Mouse (Mus musculus) regulatory T cell (primary cell): ENCODE results near the gene Olfr517.

Experiments
- in situ Hi-C: fragments of 300-600 bp; cut with MboI, MseI; formaldehyde crosslinking; loops from one replicate; pipeline ENCODE4 v1.15.1; 2025; ENCODE audit warnings: high pct_unique_total_duplicates

The Olfr517 gene

DNA sequence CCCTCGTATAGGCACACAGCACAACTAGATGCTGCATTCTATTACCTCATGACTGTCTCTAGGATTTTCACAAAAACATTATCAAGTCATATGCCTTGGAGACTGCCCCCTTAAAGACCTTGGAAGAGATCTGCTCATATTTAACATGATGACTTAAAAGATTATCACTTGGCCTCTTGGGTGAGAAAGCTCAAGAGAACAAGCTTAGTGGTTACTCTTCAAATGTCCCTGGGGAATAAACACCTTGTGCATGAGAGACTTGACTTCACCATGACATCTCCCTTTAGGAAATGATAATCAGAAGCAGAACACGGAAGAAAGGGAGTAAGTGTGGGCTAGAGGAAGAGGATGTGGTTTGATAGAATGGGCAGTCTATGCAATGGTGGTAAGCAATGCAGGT lies at the start of gene Olfr517:
Gene Olfr517, minus strand, starts transcription at position 101 of the 400 bp plus-strand sequence.
- in situ Hi-C loops: no loop called here

DNA sequence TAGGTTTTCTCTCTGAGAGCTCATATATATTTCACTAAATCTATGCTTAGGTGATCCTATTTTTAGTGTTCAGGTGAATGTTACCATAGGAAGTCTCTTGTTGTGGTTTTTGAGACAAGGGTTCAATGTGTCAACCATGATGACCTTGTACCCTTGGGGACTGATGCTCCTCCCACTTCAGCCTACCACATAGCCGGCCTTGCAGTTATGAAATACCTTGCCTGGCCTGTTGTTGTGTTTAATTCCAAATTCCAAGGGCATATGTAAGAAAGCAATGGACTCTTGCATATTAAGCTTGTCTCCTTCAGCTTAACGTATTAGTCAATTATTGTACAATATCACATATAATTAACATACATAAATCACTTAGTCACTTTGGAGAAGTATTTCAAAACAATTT lies 31.8 kb upstream of the Olfr517 start:
- in situ Hi-C loops: no loop called here

DNA sequence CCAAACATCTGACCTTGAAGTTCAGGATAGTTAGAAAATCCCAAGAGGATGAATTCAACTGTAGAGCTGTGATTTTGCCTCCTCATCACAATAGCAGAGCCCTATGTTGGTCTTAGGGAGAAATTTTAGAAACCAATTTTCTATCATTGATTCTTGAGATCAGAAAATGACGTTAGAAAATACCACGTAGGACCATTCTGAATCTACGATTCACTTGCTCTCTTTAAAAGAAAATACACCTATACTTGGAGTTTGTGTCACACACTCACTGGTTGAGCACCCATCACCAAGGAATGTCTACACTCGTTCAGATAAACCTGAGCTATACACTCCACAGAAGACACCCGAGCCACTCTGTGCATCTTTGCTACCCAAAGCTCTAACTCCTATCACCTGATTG lies 22.1 kb upstream of the Olfr517 start, which contains the start of gene Olfr519:
Gene Olfr519, minus strand, starts transcription at position 101 of the 400 bp plus-strand sequence.
- in situ Hi-C loops: no loop called here

DNA sequence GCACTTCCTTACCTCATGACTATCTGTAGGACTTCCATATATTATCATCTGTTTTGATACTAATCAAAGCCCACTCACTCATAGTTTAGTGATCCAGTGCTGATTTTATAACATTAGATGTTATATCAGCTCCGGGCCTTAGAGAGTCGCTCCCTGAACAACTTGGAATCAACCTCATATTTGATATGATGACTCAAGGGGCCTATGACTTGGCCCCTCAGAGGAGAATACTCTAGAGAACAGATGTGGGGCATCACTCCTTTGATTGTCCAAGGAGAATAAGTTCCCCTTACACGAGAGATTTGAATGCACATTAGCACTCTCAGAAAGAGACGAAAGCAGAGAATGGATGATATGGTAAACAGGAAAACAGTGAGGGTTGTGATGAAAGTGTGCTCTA lies 12.7 kb upstream of the Olfr517 start, which contains the start of gene Olfr518:
Gene Olfr518, minus strand, starts transcription at position 101 of the 400 bp plus-strand sequence.
- in situ Hi-C loops: no loop called here

DNA sequence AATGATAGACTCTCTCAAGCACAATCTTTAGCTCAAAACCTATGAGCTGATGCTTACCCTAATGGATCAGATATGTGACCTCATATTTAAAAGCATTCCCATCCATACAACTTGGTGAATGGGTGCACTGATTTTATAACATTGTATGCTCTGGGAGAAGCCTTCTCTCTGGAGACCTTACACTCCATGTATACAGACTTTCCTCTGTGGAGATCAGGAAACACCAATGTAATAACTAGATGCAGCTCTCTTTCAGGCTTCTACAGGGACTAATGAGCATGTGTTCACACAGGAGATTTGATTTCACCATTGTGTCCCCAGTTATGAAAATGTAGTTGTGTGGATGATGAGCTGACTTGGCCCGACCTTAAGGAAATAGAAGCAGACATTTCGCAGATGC lies 21.8 kb downstream of the Olfr517 start, which contains the start of gene Olfr516:
Gene Olfr516, minus strand, starts transcription at position 101 of the 400 bp plus-strand sequence.
- in situ Hi-C loops: no loop called here

DNA sequence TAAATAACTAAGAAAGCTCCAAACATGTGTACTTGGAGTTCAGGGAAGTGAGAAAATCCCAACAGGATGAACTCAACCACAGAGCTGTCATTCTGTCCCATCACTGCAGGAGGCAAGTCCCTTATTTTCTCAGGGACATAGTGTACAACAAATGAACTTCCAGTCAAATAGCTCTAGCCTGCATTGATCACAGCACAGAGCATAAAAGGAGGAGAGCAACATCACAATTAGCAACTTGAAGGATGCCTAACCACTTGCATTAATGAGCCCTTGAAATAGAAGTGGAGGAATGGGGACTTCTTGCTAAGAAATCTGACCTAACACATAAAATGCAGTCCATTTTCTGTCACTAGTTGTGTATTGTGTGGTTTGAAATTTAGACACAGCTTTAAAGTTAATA lies 46.3 kb downstream of the Olfr517 start, which contains the start of gene Olfr514:
Gene Olfr514, minus strand, starts transcription at position 101 of the 400 bp plus-strand sequence.
- in situ Hi-C loops: no loop called here
